Mouse (Mus musculus): ENCODE data around the gene Faiml. TPM values are rescaled to one million over a fixed set of nuclear protein-coding genes. Genes with fewer than 3 reads are reported as not detected.

The Faiml gene
- polyA plus RNA-seq, 1 experiment, result not detected

- H3K27ac ChIP-seq (ENCODE audit: insufficient read depth, low read length), result no peak overlapping the region
- peak; percentile 44; the same call in 1 of the 2 replicates for TF ChIP-seq CTCF (IDR thresholded peaks at IDR 0.05; ENCODE audit: borderline replicate concordance, insufficient read depth, low read length)
- TF ChIP-seq POLR2A (IDR thresholded peaks at IDR 0.05; ENCODE audit: low read depth, low read length), result no peak
- no peaks in the 10 kb centered on the region for H3K4me1 ChIP-seq (ENCODE audit: control insufficient read depth, insufficient read depth, low read length)
- H3K4me3 ChIP-seq (ENCODE audit: insufficient read depth, low read length), result no peak overlapping the region
Observed at GRCm38 (mm10) chr9:99242035-99242434, 5.0 kb upstream of the Faiml start.

GRCm38 (mm10) chr9:99240571-99240970, 3.5 kb upstream of the Faiml start:
- H3K27ac ChIP-seq (ENCODE audit: insufficient read depth, low read length), result no peak overlapping the region
- no peak for TF ChIP-seq POLR2A (IDR thresholded peaks at IDR 0.05; ENCODE audit: low read depth, low read length)
- TF ChIP-seq CTCF (IDR thresholded peaks at IDR 0.05; ENCODE audit: borderline replicate concordance, insufficient read depth, low read length), result no peak
- no peaks in the 10 kb centered on the region for H3K4me1 ChIP-seq (ENCODE audit: control insufficient read depth, insufficient read depth, low read length)
- no peak overlapping the region for H3K4me3 ChIP-seq (ENCODE audit: insufficient read depth, low read length)

- no peak overlapping the region for H3K4me3 ChIP-seq (ENCODE audit: insufficient read depth, low read length)
- no peaks in the 10 kb centered on the region for H3K4me1 ChIP-seq (ENCODE audit: control insufficient read depth, insufficient read depth, low read length)
- no peak for TF ChIP-seq CTCF (IDR thresholded peaks at IDR 0.05; ENCODE audit: borderline replicate concordance, insufficient read depth, low read length)
- TF ChIP-seq POLR2A (IDR thresholded peaks at IDR 0.05; ENCODE audit: low read depth, low read length), result no peak
- no peak overlapping the region for H3K27ac ChIP-seq (ENCODE audit: insufficient read depth, low read length)
Observed at GRCm38 (mm10) chr9:99239256-99239655, 2.2 kb upstream of the Faiml start.

GRCm38 (mm10) chr9:99238276-99238675, 1.2 kb upstream of the Faiml start:
- H3K4me1 ChIP-seq (ENCODE audit: control insufficient read depth, insufficient read depth, low read length), result no peaks in the 10 kb centered on the region
- H3K4me3 ChIP-seq (ENCODE audit: insufficient read depth, low read length), result no peak overlapping the region
- H3K27ac ChIP-seq (ENCODE audit: insufficient read depth, low read length), result no peak overlapping the region
- TF ChIP-seq CTCF (IDR thresholded peaks at IDR 0.05; ENCODE audit: borderline replicate concordance, insufficient read depth, low read length) (no peak), POLR2A (IDR thresholded peaks at IDR 0.05; ENCODE audit: low read depth, low read length) (no peak)

- no peak for TF ChIP-seq CTCF (IDR thresholded peaks at IDR 0.05; ENCODE audit: borderline replicate concordance, insufficient read depth, low read length)
- TF ChIP-seq POLR2A (IDR thresholded peaks at IDR 0.05; ENCODE audit: low read depth, low read length), result no peak
- no peak overlapping the region for H3K27ac ChIP-seq (ENCODE audit: insufficient read depth, low read length)
- H3K4me3 ChIP-seq (ENCODE audit: insufficient read depth, low read length), result no peak overlapping the region
- peaks cover 2% of the 10 kb centered on the region for H3K4me1 ChIP-seq (ENCODE audit: control insufficient read depth, insufficient read depth, low read length)
Observed at GRCm38 (mm10) chr9:99229450-99229849, 7.6 kb downstream of the Faiml start.

GRCm38 (mm10) chr9:99224583-99224982, 12.5 kb downstream of the Faiml start:
- no peak for TF ChIP-seq CTCF (IDR thresholded peaks at IDR 0.05; ENCODE audit: borderline replicate concordance, insufficient read depth, low read length)
- no peak for TF ChIP-seq POLR2A (IDR thresholded peaks at IDR 0.05; ENCODE audit: low read depth, low read length)
- H3K27ac ChIP-seq (ENCODE audit: insufficient read depth, low read length), result no peak overlapping the region
- no peak overlapping the region for H3K4me3 ChIP-seq (ENCODE audit: insufficient read depth, low read length)
- H3K4me1 ChIP-seq (ENCODE audit: control insufficient read depth, insufficient read depth, low read length), result peaks cover 4% of the 10 kb centered on the region

- Histone ChIP-seq H3K4me3 (ENCODE audit: insufficient read depth, low read length) (no peak overlapping the region), H3K4me1 (ENCODE audit: control insufficient read depth, insufficient read depth, low read length) (peaks cover 4% of the 10 kb centered on the region), H3K27ac (ENCODE audit: insufficient read depth, low read length) (no peak overlapping the region)
- no peak for TF ChIP-seq POLR2A (IDR thresholded peaks at IDR 0.05; ENCODE audit: low read depth, low read length)
- TF ChIP-seq CTCF (IDR thresholded peaks at IDR 0.05; ENCODE audit: borderline replicate concordance, insufficient read depth, low read length), result no peak
Observed at GRCm38 (mm10) chr9:99221636-99222035, 15.4 kb downstream of the Faiml start.

GRCm38 (mm10) chr9:99217999-99218719, 18.9 kb downstream of the Faiml start:
- no peak for TF ChIP-seq POLR2A (IDR thresholded peaks at IDR 0.05; ENCODE audit: low read depth, low read length)
- no peak for TF ChIP-seq CTCF (IDR thresholded peaks at IDR 0.05; ENCODE audit: borderline replicate concordance, insufficient read depth, low read length)
- Histone ChIP-seq H3K27ac (ENCODE audit: insufficient read depth, low read length) (no peak overlapping the region), H3K4me3 (ENCODE audit: insufficient read depth, low read length) (no peak overlapping the region), H3K4me1 (ENCODE audit: control insufficient read depth, insufficient read depth, low read length) (no peaks in the 10 kb centered on the region)

- H3K4me1 ChIP-seq (ENCODE audit: control insufficient read depth, insufficient read depth, low read length), result no peaks in the 10 kb centered on the region
- TF ChIP-seq POLR2A (IDR thresholded peaks at IDR 0.05; ENCODE audit: low read depth, low read length) (no peak), CTCF (IDR thresholded peaks at IDR 0.05; ENCODE audit: borderline replicate concordance, insufficient read depth, low read length) (no peak)
Observed at GRCm38 (mm10) chr9:99216182-99216581, 20.9 kb downstream of the Faiml start.

GRCm38 (mm10) chr9:99212643-99213042, 24.4 kb downstream of the Faiml start:
- Histone ChIP-seq H3K4me3 (ENCODE audit: insufficient read depth, low read length) (no peak overlapping the region), H3K4me1 (ENCODE audit: control insufficient read depth, insufficient read depth, low read length) (no peaks in the 10 kb centered on the region), H3K27ac (ENCODE audit: insufficient read depth, low read length) (no peak overlapping the region)
- TF ChIP-seq CTCF (IDR thresholded peaks at IDR 0.05; ENCODE audit: borderline replicate concordance, insufficient read depth, low read length), result no peak
- no peak for TF ChIP-seq POLR2A (IDR thresholded peaks at IDR 0.05; ENCODE audit: low read depth, low read length)

More at GRCm38 (mm10) chr9:99216182-99216581, 20.9 kb downstream of the Faiml start:
- Histone ChIP-seq H3K27ac (ENCODE audit: insufficient read depth, low read length) (no peak overlapping the region), H3K4me3 (ENCODE audit: insufficient read depth, low read length) (no peak overlapping the region)

Data from embryonic fibroblast, embryonic 13.5 days (primary cell).